9 mouse cellular contexts compared by ENCODE assay signal in the genomic region with DNA sequence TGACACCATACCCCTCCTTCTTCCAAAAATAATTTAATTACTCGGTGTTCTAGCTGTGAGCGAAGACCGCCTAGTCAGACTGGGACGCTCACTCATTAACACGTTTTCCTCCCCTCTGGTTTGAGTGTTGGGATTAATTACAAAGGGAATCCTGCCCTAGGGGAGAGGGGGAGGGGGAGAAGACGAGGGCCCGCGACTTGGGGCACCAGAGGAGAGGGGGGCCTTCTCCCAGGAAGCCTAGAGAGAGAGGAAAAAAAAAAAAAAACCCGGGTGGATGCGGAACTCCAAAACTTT. TPM values are rescaled to one million over a fixed set of nuclear protein-coding genes. Genes with fewer than 3 reads are reported as not detected.
DNase-seq lines count a peak whose midpoint lies in the region; ATAC-seq and TF ChIP-seq lines count a peak whose summit lies in the region.
"Had no signal": no experiment of that assay in that cellular context is flagged by ENCODE, and none has a peak within 500 bp of the region (broad histone marks: within the 10 kb centered on the region; RNA-seq: fewer than 3 reads in every experiment).

No protein-coding gene starts in this region.

- no peak overlapping the region for H3K27ac ChIP-seq in lung, postnatal 0 days (ENCODE audit: low read length)
- peak overlapping the region; percentile 97 for H3K27ac ChIP-seq in limb, embryonic 12.5 days
- H3K27ac ChIP-seq in stomach, embryonic 14.5 days (ENCODE audit: low read length), result peak overlapping the region; percentile 93

- H3K9ac ChIP-seq in lung, postnatal 0 days (replicated peaks; ENCODE audit: low read depth), result no peak overlapping the region
- H3K9ac ChIP-seq in limb, embryonic 12.5 days (replicated peaks), result peak overlapping the region; percentile 91
- H3K9ac ChIP-seq in stomach, embryonic 14.5 days (replicated peaks; ENCODE audit: low read depth, low read length), result peak overlapping the region; percentile 89; the same call in 1 of the 2 replicates

- no peak for DNase-seq in cerebellum, postnatal 36 days
- DNase-seq in lung, postnatal 0 days (ENCODE audit: low spot score), result no peak
- no peak for DNase-seq in lung, adult 18-20 months
- no peak for DNase-seq in frontal cortex, postnatal 36 days (ENCODE audit: low spot score in 2 of 2)
- no peak for DNase-seq in urinary bladder, postnatal 25 days (ENCODE audit: low spot score)

- H3K4me3 ChIP-seq in lung, postnatal 0 days (ENCODE audit: low read depth, low read length), result peak overlapping the region; percentile 88
- H3K4me3 ChIP-seq in limb, embryonic 12.5 days (replicated peaks), result peak overlapping the region; percentile 76
- peak overlapping the region; percentile 94 for H3K4me3 ChIP-seq in stomach, embryonic 14.5 days (ENCODE audit: low read depth, low read length)

- H3K4me2 ChIP-seq in lung, postnatal 0 days (replicated peaks; ENCODE audit: low read depth, low read length), result peak overlapping the region; percentile 92
- peak overlapping the region; percentile 70 for H3K4me2 ChIP-seq in limb, embryonic 12.5 days
- peak overlapping the region; percentile 71 for H3K4me2 ChIP-seq in stomach, embryonic 14.5 days (replicated peaks; ENCODE audit: low read depth, low read length)

- H3K4me1 ChIP-seq in lung, postnatal 0 days (ENCODE audit: insufficient read depth, low read depth, low read length), result peaks cover 4% of the 10 kb centered on the region; the same call in 1 of the 2 replicates
- H3K4me1 ChIP-seq in limb, embryonic 12.5 days (replicated peaks), result peaks cover 36% of the 10 kb centered on the region
- H3K4me1 ChIP-seq in stomach, embryonic 14.5 days (ENCODE audit: control insufficient read depth, insufficient read depth, low read length), result peaks cover 25% of the 10 kb centered on the region

- no peaks in the 10 kb centered on the region for H3K36me3 ChIP-seq in lung, postnatal 0 days (ENCODE audit: insufficient read depth, low read length)
- peaks cover 13% of the 10 kb centered on the region; the same call in 1 of the 2 replicates for H3K36me3 ChIP-seq in limb, embryonic 12.5 days
- no peaks in the 10 kb centered on the region for H3K36me3 ChIP-seq in stomach, embryonic 14.5 days (ENCODE audit: control insufficient read depth, insufficient read depth, low read length)

- no peaks in the 10 kb centered on the region for H3K9me3 ChIP-seq in lung, postnatal 0 days (ENCODE audit: low read length)
- H3K9me3 ChIP-seq in limb, embryonic 12.5 days, result no peaks in the 10 kb centered on the region
- no peaks in the 10 kb centered on the region for H3K9me3 ChIP-seq in stomach, embryonic 14.5 days (ENCODE audit: control insufficient read depth, low read depth, low read length)

- peak; percentile 37 for ATAC-seq in cerebellum, adult (ENCODE audit: insufficient number of reproducible peaks, low FRiP score, low TSS enrichment)
- 0 out of 2 replicates have a peak, but pooled peaks have one; percentile 3 for ATAC-seq in lung, postnatal 0 days
- ATAC-seq in limb, embryonic 12.5 days (ENCODE audit: insufficient number of reproducible peaks, insufficient read depth, low FRiP score, low TSS enrichment, low read depth), result no peak
- no peak for ATAC-seq in stomach, embryonic 14.5 days (ENCODE audit: insufficient number of reproducible peaks, insufficient read depth, low FRiP score, low read depth)

- TF ChIP-seq EP300 in lung, postnatal 0 days (IDR thresholded peaks at IDR 0.05), result no peak

- 27% methylated on average over 10 of the region's 10 CpGs for WGBS in lung, postnatal 0 days
- WGBS in limb, embryonic 12.5 days, result 4% methylated on average over 10 of the region's 10 CpGs
- WGBS in stomach, embryonic 14.5 days, result 19% methylated on average over 10 of the region's 10 CpGs

- TF ChIP-seq CTCF in lung, postnatal 0 days (IDR thresholded peaks at IDR 0.05), result no peak

- H3K27me3 ChIP-seq in lung, postnatal 0 days (replicated peaks; ENCODE audit: insufficient read depth, low read length), result no peaks in the 10 kb centered on the region
- no peaks in the 10 kb centered on the region for H3K27me3 ChIP-seq in limb, embryonic 12.5 days
- H3K27me3 ChIP-seq in stomach, embryonic 14.5 days (ENCODE audit: control insufficient read depth, insufficient read depth, low read length), result no peaks in the 10 kb centered on the region

RNA-seq across cellular contexts. Expression of a gene that starts 0.5 kb away (rescaled TPM):
- polyA plus RNA-seq in lung, postnatal 0 days (2015; fragmentation: Nextera tagmentation; extraction: Ambion mirVana), result 6.2 and 6.9 TPM in 2 replicates
- polyA plus RNA-seq in limb, embryonic 12.5 days (2016; fragmentation: Nextera tagmentation; extraction: Ambion mirVana), result 23.2 and 23.7 TPM in 2 replicates
- polyA plus RNA-seq in stomach, embryonic 14.5 days (2014; fragmentation: Nextera tagmentation; extraction: Ambion mirVana), result 17.1 and 18.4 TPM in 2 replicates

RNA-seq across cellular contexts. Expression of a gene that starts 29.6 kb away (rescaled TPM):
- not detected in 2 replicates for polyA plus RNA-seq in lung, postnatal 0 days (2015; fragmentation: Nextera tagmentation; extraction: Ambion mirVana)
- 0.14 TPM in 1 of 2 replicates, not detected in the other for polyA plus RNA-seq in limb, embryonic 12.5 days (2016; fragmentation: Nextera tagmentation; extraction: Ambion mirVana)
- not detected in 2 replicates for polyA plus RNA-seq in stomach, embryonic 14.5 days (2014; fragmentation: Nextera tagmentation; extraction: Ambion mirVana)
- polyA plus RNA-seq: liver, adult 2 months had no signal

RNA-seq across cellular contexts. Expression of a gene that starts 54.6 kb away (rescaled TPM):
- polyA plus RNA-seq in lung, postnatal 0 days (2015; fragmentation: Nextera tagmentation; extraction: Ambion mirVana), result 99.1 and 111 TPM in 2 replicates
- 219 and 228 TPM in 2 replicates for polyA plus RNA-seq in limb, embryonic 12.5 days (2016; fragmentation: Nextera tagmentation; extraction: Ambion mirVana)
- polyA plus RNA-seq in stomach, embryonic 14.5 days (2014; fragmentation: Nextera tagmentation; extraction: Ambion mirVana), result 182 and 195 TPM in 2 replicates

RNA-seq across cellular contexts. Expression of a gene that starts 54.8 kb away (rescaled TPM):
- 103 and 108 TPM in 2 replicates for polyA plus RNA-seq in lung, postnatal 0 days (2015; fragmentation: Nextera tagmentation; extraction: Ambion mirVana)
- polyA plus RNA-seq in limb, embryonic 12.5 days (2016; fragmentation: Nextera tagmentation; extraction: Ambion mirVana), result 86.6 and 96.6 TPM in 2 replicates
- polyA plus RNA-seq in stomach, embryonic 14.5 days (2014; fragmentation: Nextera tagmentation; extraction: Ambion mirVana), result 139 and 140 TPM in 2 replicates

Comparison
In these comparisons a context has a peak if more than half of its experiments do, and no peak if none do; other contexts are left out.
1. ATAC-seq: peak in cerebellum, adult (single experiment) and lung, postnatal 0 days (single experiment); none in limb, embryonic 12.5 days (single experiment) and stomach, embryonic 14.5 days (single experiment).
2. Peak in every context shown above with its lines, with median percentiles within 50 percentile points of each other: H3K4me2 ChIP-seq and H3K4me3 ChIP-seq.